Mouse (Mus musculus) stomach, postnatal 0 days (tissue): Measurements from ENCODE around the gene Rsph3b. TPM values are rescaled to one million over a fixed set of nuclear protein-coding genes. Genes with fewer than 3 reads are reported as not detected.
"Not testable (repeated sequence)": the region's sequence is repeated elsewhere in the genome, so short reads cannot be mapped to it uniquely, and the experiment has no call there.

Source experiments
- ATAC-seq: fragments of 200-750 bp; cut with Nextera tagmentation; 2 replicates; pipeline ENCODE4 v1.8.0; 2017; ENCODE audit not compliant: low FRiP score, low TSS enrichment
- DNase-seq: peaks from one replicate; pipeline ENCODE4 v3.0.0-alpha.2; 2016; ENCODE audit warnings: low spot score
- H3K27ac ChIP-seq: fragments of 300-500 bp; sonication (generic); replicated peaks from 2 replicates; pipeline ENCODE4 v1.5.1; 2014; ENCODE audit warnings: mild to moderate bottlenecking, control low read depth
- H3K27me3 ChIP-seq: fragments of 300-500 bp; sonication (generic); 2 replicates; pipeline ENCODE4 v1.6.1; 2014; ENCODE audit warnings: low read length; ENCODE audit not compliant: control insufficient read depth, insufficient read depth
- H3K36me3 ChIP-seq: fragments of 300-500 bp; sonication (generic); 2 replicates; pipeline ENCODE4 v1.6.1; 2014; ENCODE audit warnings: low read length, mixed read lengths; ENCODE audit not compliant: control insufficient read depth, insufficient read depth
- H3K4me1 ChIP-seq: fragments of 300-500 bp; sonication (generic); replicated peaks from 2 replicates; pipeline ENCODE4 v1.6.1; 2014; ENCODE audit warnings: antibody characterized with exemption; ENCODE audit not compliant: control insufficient read depth, insufficient read depth
- H3K4me2 ChIP-seq: fragments of 300-500 bp; sonication (generic); replicated peaks from 2 replicates; pipeline ENCODE4 v1.6.1; 2014; ENCODE audit warnings: low read depth, mild to moderate bottlenecking, control low read depth, moderate library complexity
- H3K4me3 ChIP-seq: fragments of 300-500 bp; sonication (generic); 2 replicates; pipeline ENCODE4 v1.5.1; 2014; ENCODE audit warnings: low read depth, low read length, control low read depth
- H3K9ac ChIP-seq: fragments of 300-500 bp; sonication (generic); 2 replicates; pipeline ENCODE4 v1.6.1; 2014; ENCODE audit warnings: mild to moderate bottlenecking, low read length, control low read depth, mixed read lengths
- H3K9me3 ChIP-seq: fragments of 300-500 bp; sonication (generic); 2 replicates; pipeline ENCODE4 v1.6.1; 2016; ENCODE audit warnings: low read length; ENCODE audit not compliant: control insufficient read depth
- CTCF ChIP-seq: IDR thresholded peaks from 2 replicates; pipeline ENCODE4 v1.5.1; 2016; ENCODE audit warnings: antibody characterized with exemption, low read depth, mild to moderate bottlenecking, moderate library complexity
- WGBS: fragments of 180-500 bp; shearing (Covaris S2); extraction: QIAGEN DNeasy Blood & Tissue Kit; methylation state at CpG from one replicate; pipeline ENCODE4 v1.1.7; 2014; 5-methylcytosine and 5-hydroxymethylcytosine counted together
- polyA plus RNA-seq: library from polyadenylated mRNA; unstranded; fragments of >200 nt; fragmentation: Nextera tagmentation; extraction: Ambion mirVana; gene quantifications from 2 replicates; pipeline ENCODE4 v1.2.1, GENCODE M21; 2015

The Rsph3b gene
- polyA plus RNA-seq, 1 experiment from 2014 or later = 36.4 TPM

GRCm38 (mm10) chr17:6974985-6975384, 26.5 kb upstream of the Rsph3b start:
- H3K9ac ChIP-seq, H3K9me3 ChIP-seq, H3K4me1 ChIP-seq, H3K36me3 ChIP-seq, H3K27ac ChIP-seq, H3K4me2 ChIP-seq, ATAC-seq, H3K4me3 ChIP-seq, DNase-seq, H3K27me3 ChIP-seq: not testable (repeated sequence)
- 59% methylated on average over 2 of the region's 3 CpGs for WGBS

- not testable (repeated sequence) for ATAC-seq, H3K4me3 ChIP-seq, H3K27me3 ChIP-seq, H3K4me2 ChIP-seq, H3K4me1 ChIP-seq, H3K27ac ChIP-seq, DNase-seq, H3K36me3 ChIP-seq, H3K9ac ChIP-seq, H3K9me3 ChIP-seq
- 59% methylated on average over 4 of the region's 4 CpGs for WGBS
These were observed 24.4 kb upstream of the Rsph3b start for GRCm38 (mm10) chr17:6972836-6973396.

- H3K36me3 ChIP-seq, H3K4me1 ChIP-seq, H3K9me3 ChIP-seq, DNase-seq, H3K9ac ChIP-seq, ATAC-seq, H3K4me3 ChIP-seq, H3K27ac ChIP-seq, H3K27me3 ChIP-seq, H3K4me2 ChIP-seq: not testable (repeated sequence)
- WGBS = 89% methylated on average over 8 of the region's 8 CpGs
These were observed 22.8 kb upstream of the Rsph3b start for GRCm38 (mm10) chr17:6971238-6971637.

- H3K27ac ChIP-seq, H3K9ac ChIP-seq, ATAC-seq, DNase-seq, H3K4me1 ChIP-seq, H3K27me3 ChIP-seq, H3K9me3 ChIP-seq, H3K4me3 ChIP-seq, H3K4me2 ChIP-seq, H3K36me3 ChIP-seq: not testable (repeated sequence)
- no CpG with 5 or more reads among the region's 8 CpGs for WGBS
These were observed 21.9 kb upstream of the Rsph3b start, which contains the start of gene Rnaset2b for GRCm38 (mm10) chr17:6970334-6970733. Gene Rnaset2b (plus strand): TSS chr17:6970634.

- not testable (repeated sequence) for H3K27me3 ChIP-seq, H3K27ac ChIP-seq, H3K9ac ChIP-seq, H3K36me3 ChIP-seq, H3K4me2 ChIP-seq, DNase-seq, H3K9me3 ChIP-seq, H3K4me3 ChIP-seq, H3K4me1 ChIP-seq, ATAC-seq
- WGBS = no CpG with 5 or more reads among the region's 1 CpGs
These were observed 19.2 kb upstream of the Rsph3b start for GRCm38 (mm10) chr17:6967673-6968072.

- not testable (repeated sequence) for H3K9ac ChIP-seq, H3K36me3 ChIP-seq, H3K9me3 ChIP-seq, H3K4me2 ChIP-seq, H3K27ac ChIP-seq, ATAC-seq, H3K4me3 ChIP-seq, H3K27me3 ChIP-seq, H3K4me1 ChIP-seq
- peak; percentile 64 for TF ChIP-seq CTCF
- WGBS = 22% methylated on average over 6 of the region's 6 CpGs
- peak; percentile 35 for DNase-seq
These were observed 16.9 kb upstream of the Rsph3b start for GRCm38 (mm10) chr17:6965364-6965763.

- H3K36me3 ChIP-seq, H3K9me3 ChIP-seq, H3K4me3 ChIP-seq, H3K4me2 ChIP-seq, H3K27me3 ChIP-seq, H3K27ac ChIP-seq, ATAC-seq, H3K9ac ChIP-seq, H3K4me1 ChIP-seq: not testable (repeated sequence)
- 41% methylated on average over 4 of the region's 4 CpGs for WGBS
- DNase-seq = peak; percentile 17
These were observed 14.5 kb upstream of the Rsph3b start for GRCm38 (mm10) chr17:6962936-6963335.

GRCm38 (mm10) chr17:6962339-6962738, 13.9 kb upstream of the Rsph3b start:
- 62% methylated on average over 3 of the region's 6 CpGs for WGBS

GRCm38 (mm10) chr17:6961181-6962000, 12.9 kb upstream of the Rsph3b start:
- not testable (repeated sequence) for H3K9ac ChIP-seq, H3K27ac ChIP-seq, H3K27me3 ChIP-seq, H3K4me1 ChIP-seq, H3K36me3 ChIP-seq, H3K9me3 ChIP-seq
- Histone ChIP-seq H3K4me3 (peak overlapping the region; percentile 8; the same call in 1 of the 2 replicates), H3K4me2 (0 out of 2 replicates have a peak overlapping the region, but pooled peaks have one; percentile 37)
- WGBS = 1% methylated on average over 14 of the region's 48 CpGs
- DNase-seq (peak; percentile 20), ATAC-seq (peak; percentile 98)

More at GRCm38 (mm10) chr17:6962339-6962738, 13.9 kb upstream of the Rsph3b start:
- not testable (repeated sequence) for ATAC-seq, H3K4me1 ChIP-seq, H3K27me3 ChIP-seq, H3K9me3 ChIP-seq, H3K4me2 ChIP-seq, DNase-seq, H3K9ac ChIP-seq, H3K27ac ChIP-seq, H3K36me3 ChIP-seq, H3K4me3 ChIP-seq
